Mouse (Mus musculus) cerebellum, postnatal 25 days (tissue): ENCODE data around the gene 4930412O13Rik.

ENCODE experiments used
- DNase-seq, 2 experiments: peaks; one replicate each; pipeline ENCODE4 v3.0.0; 2021; ENCODE audit warnings: mixed read lengths in 2 of 2

The 4930412O13Rik gene

GRCm38 (mm10) chr2:9903854-9904560 is 23.0 kb downstream of the 4930412O13Rik start:
- no peak for DNase-seq

- no peak for DNase-seq
These were observed 24.9 kb downstream of the 4930412O13Rik start for GRCm38 (mm10) chr2:9905995-9906394.

GRCm38 (mm10) chr2:9917602-9918001 is 36.5 kb downstream of the 4930412O13Rik start:
- DNase-seq = no peak

- no peak for DNase-seq
These were observed 37.8 kb downstream of the 4930412O13Rik start for GRCm38 (mm10) chr2:9918691-9919471.

GRCm38 (mm10) chr2:9926194-9926904 is 45.3 kb downstream of the 4930412O13Rik start:
- DNase-seq = no peak

GRCm38 (mm10) chr2:9926905-9927283 is 45.8 kb downstream of the 4930412O13Rik start:
- no peak for DNase-seq
